Mouse (Mus musculus) erythroblast, embryonic 14.5 days (primary cell): ENCODE results near the gene Fgf11.

Source experiments
- GATA1 ChIP-seq: IDR thresholded peaks from 2 replicates; pipeline ENCODE4 v1.6.1; 2012; ENCODE audit warnings: low read length, inconsistent platforms, mixed read lengths
- TAL1 ChIP-seq: IDR thresholded peaks from 3 replicates; pipeline ENCODE4 v1.6.1; 2012; ENCODE audit warnings: low read length, inconsistent platforms, mixed read lengths

DNA sequence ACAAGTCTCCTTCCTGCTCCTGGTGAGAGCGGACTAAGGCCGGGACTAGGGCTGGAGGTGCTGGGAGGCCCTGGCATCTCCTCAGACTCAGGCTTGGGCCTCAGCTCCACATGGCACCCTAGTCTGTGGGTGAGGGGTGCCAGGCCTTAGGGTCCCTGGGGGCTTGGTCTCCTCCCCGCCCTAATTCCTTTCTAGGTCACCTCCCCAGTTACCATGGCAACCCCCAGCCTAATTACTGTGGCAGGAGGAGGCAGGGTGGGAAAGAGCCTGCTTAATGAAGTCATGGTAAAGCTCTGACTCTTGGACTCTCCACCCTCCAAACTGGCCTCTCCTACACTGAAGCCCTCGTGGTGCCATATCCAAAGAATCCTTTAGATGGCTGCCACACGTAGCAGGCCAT is 27.2 kb upstream of the Fgf11 start:
- TF ChIP-seq GATA1 = no peak
- no peak for TF ChIP-seq TAL1
